ENCODE assay signal across 8 mouse cellular contexts in genomic region chr2:17729770-17730647, GRCm38 (mm10). TPM values are rescaled to one million over a fixed set of nuclear protein-coding genes. Genes with fewer than 3 reads are reported as not detected.
DNase-seq lines count a peak whose midpoint lies in the region; ATAC-seq lines count a peak whose summit lies in the region.

No protein-coding gene starts in this region.

- H3K4me1 ChIP-seq in heart, embryonic 13.5 days: peaks cover 10% of the 10 kb centered on the region; the same call in 1 of the 2 replicates

- no peak overlapping the region for H3K27ac ChIP-seq in heart, embryonic 13.5 days (replicated peaks)

- H3K9ac ChIP-seq in heart, embryonic 13.5 days: peak overlapping the region; percentile 84

- ATAC-seq in heart, embryonic 13.5 days (ENCODE audit: extremely low read depth, insufficient number of reproducible peaks, low FRiP score, low TSS enrichment): 0 out of 2 replicates have a peak, but pooled peaks have one; percentile 7

- H3K9me3 ChIP-seq in heart, embryonic 13.5 days: no peaks in the 10 kb centered on the region

- no peaks in the 10 kb centered on the region for H3K36me3 ChIP-seq in heart, embryonic 13.5 days

- peaks cover 51% of the 10 kb centered on the region for H3K27me3 ChIP-seq in heart, embryonic 13.5 days (replicated peaks)

- H3K4me2 ChIP-seq in heart, embryonic 13.5 days: peak overlapping the region; percentile 98

- H3K4me3 ChIP-seq in heart, embryonic 13.5 days: peak overlapping the region; percentile 74

- WGBS in heart, embryonic 13.5 days: 6% methylated on average over 25 of the region's 25 CpGs

- DNase-seq in thymus, postnatal 4 days: peak; percentile 38
- DNase-seq in thymus, adult 18-20 months: no peak
- peak; percentile 35 to 59 for DNase-seq in cerebellum, postnatal 25 days
- DNase-seq in layer of hippocampus, postnatal 25 days (ENCODE audit: extremely low spot score in 1 of 2, low spot score in 1 of 2): peak; percentile 27 to 37
- DNase-seq in lung, postnatal 36 days: peak; percentile 51
- DNase-seq in right cerebral cortex, postnatal 4 days: peak; percentile 44
- DNase-seq in thymus, postnatal 10 days (ENCODE audit: low spot score in 2 of 2): no peak

RNA-seq across cellular contexts. Expression of gene Nebl, which starts 1.3 kb away (rescaled TPM):
- 220 and 249 TPM in 2 replicates for polyA plus RNA-seq in heart, embryonic 13.5 days (2015; fragmentation: Nextera tagmentation; extraction: Ambion mirVana)
- 100 to 1,000 TPM; 126 to 150 TPM for total RNA-seq in layer of hippocampus, postnatal 25 days (2021)

Comparison
In these comparisons a context has a peak if more than half of its experiments do, and no peak if none do; other contexts are left out.
1. DNase-seq: peak in thymus, postnatal 4 days (single experiment), cerebellum, postnatal 25 days (2 of 2), layer of hippocampus, postnatal 25 days (2 of 2), lung, postnatal 36 days (single experiment) and right cerebral cortex, postnatal 4 days (single experiment); none in thymus, adult 18-20 months (0 of 2) and thymus, postnatal 10 days (0 of 2).